Mouse (Mus musculus) urinary bladder, adult 2 months (tissue): ENCODE data around the gene Mmp13. TPM values are rescaled to one million over a fixed set of nuclear protein-coding genes. Genes with fewer than 3 reads are reported as not detected.
"Not testable (repeated sequence)": the region's sequence is repeated elsewhere in the genome, so short reads cannot be mapped to it uniquely, and the experiment has no call there.

Source experiments
- DNase-seq: peaks from one replicate; pipeline ENCODE4 v3.0.0; 2022; ENCODE audit warnings: low spot score
- polyA plus RNA-seq: library from polyadenylated mRNA; depleted of rRNA; stranded (reverse); fragments of >200 nt; gene quantifications from 2 replicates; pipeline ENCODE4 v1.2.3, GENCODE M21; 2012; rRNA removed

The Mmp13 gene
- polyA plus RNA-seq, result 0.15 and 0.17 TPM in 2 replicates

DNA sequence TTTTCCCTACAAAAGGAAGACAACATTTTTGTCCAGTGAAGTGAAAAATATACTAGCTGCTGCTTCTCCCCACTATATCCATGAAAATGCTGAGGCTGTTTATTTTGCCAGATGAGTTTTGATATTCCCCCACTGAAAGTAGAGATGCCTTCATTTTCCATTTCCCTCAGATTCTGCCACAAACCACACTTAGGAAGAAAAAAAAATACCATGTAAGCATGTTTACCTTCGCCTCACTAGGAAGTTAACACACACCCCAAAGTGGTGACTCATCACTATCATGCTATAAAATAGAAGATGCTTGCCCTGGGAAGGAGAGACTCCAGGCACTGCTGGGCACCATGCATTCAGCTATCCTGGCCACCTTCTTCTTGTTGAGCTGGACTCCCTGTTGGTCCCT, at the start of gene Mmp13:
Gene Mmp13, plus strand, starts transcription at position 301 of the 400 bp plus-strand sequence.
- DNase-seq, result no peak

GRCm38 (mm10) chr9:7238619-7239018, 33.7 kb upstream of the Mmp13 start:
- DNase-seq, result no peak

GRCm38 (mm10) chr9:7239967-7240366, 32.3 kb upstream of the Mmp13 start:
- no peak for DNase-seq

- DNase-seq, result no peak
These were observed 19.3 kb upstream of the Mmp13 start for GRCm38 (mm10) chr9:7252797-7253654.

DNA sequence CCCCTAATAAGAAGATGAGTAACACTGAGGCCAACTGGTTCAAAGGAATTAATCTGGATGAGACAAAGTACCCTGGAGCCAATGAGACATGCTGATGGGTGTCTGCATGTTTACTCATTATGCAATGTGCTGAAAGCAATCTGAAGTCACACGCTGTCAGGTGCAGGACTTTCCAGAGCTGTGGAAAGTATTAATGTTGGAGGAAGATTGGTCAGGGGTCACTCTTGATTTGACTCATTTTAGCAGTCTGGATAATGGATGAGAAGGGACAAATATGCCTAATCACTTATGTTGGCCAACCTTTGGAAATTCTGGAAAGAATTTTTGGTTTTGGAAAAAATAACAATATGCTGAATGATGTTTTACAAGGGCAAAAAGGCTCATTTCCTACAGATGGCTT, 10.6 kb upstream of the Mmp13 start:
- DNase-seq, result no peak

GRCm38 (mm10) chr9:7270071-7270470, 2.2 kb upstream of the Mmp13 start:
- no peak for DNase-seq

DNA sequence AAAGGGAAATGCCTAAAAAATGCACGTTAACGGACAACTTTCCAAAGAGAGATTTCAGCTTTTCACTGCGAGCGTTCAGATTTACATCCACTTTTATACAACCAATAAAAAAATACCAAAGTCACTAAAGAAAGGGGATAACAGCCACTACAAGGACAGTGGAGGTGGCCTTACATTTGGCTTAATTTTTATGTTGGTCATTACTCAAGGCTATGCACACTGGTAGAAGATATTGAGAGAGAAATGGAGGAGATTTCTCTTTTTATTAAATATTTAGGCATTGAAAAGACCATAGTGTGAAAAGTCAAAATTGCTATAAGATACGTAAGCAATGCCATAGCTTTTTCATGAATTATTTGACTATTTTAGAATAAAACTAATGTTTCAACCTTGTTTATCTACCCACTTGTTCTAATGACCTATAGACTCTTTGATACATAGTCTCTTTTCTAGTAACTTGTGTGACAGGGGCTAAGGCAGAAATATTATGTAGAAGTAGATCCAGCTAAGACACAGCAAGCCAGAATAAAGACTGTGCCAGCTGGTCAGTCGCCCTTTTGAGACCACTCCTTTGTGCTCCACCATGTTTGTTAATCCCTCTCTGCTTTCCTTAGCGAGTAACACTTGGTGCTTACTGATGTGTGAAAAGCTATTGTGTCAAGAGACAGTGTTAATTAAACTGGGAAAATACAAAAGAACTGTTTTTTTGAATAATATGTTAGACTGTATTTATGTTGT, 10.4 kb downstream of the Mmp13 start:
- no peak for DNase-seq

GRCm38 (mm10) chr9:7283303-7283684, 11.0 kb downstream of the Mmp13 start:
- not testable (repeated sequence) for DNase-seq

GRCm38 (mm10) chr9:7289501-7289900, 17.2 kb downstream of the Mmp13 start:
- DNase-seq, result no peak

DNA sequence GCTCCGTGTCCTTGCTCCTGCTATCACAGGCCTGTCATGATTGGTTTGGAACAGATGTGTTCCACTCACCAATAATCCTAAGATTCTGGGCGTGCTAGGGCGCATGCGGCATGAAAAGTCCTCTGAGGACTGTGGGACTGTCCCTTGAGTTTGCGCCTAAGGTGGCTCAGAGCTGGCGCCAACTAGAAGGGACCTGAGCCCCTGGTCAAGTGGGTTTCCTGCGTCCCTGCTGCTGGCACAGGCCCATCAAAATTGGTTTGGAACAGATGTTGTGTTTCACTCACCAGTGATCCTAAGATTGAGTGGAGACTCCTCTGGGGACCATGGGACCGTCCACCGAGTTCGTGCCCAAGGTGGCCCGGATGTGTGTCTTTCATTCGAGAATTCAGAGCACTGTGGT, 17.6 kb downstream of the Mmp13 start:
- DNase-seq, result no peak

DNA sequence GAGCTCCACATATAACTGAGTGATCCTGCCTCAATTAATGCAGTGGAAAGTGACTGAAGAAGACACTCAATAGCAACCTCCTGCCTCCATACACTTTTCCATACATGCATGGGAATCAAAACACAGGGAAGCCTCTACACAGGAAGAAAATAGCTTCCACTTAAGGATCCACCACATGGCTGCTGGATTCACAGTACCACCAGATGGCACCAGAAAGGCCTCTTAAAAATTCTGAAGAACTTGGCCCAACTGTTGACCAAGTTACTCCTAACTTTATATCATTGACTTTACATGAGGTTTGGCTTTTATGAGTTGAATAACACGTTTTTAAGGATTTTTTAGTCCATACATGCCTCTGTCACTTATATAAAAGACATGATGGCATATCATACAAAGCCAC, 19.8 kb downstream of the Mmp13 start:
- no peak for DNase-seq

GRCm38 (mm10) chr9:7331847-7332246, 59.5 kb downstream of the Mmp13 start:
- no peak for DNase-seq

Other genes with a start within 250 kb of the Mmp13 start
- 3.1 and 3.2 TPM in 2 replicates for gene Dync2h1, start 88.1 kb upstream of the Mmp13 start, polyA plus RNA-seq
- 62.0 and 87.8 TPM in 2 replicates for gene Dcun1d5, start 88.0 kb upstream of the Mmp13 start, polyA plus RNA-seq
- gene Mmp12, start 71.9 kb downstream of the Mmp13 start, polyA plus RNA-seq, result 0.94 and 5.1 TPM in 2 replicates
- gene Mmp1b, start 115.5 kb downstream of the Mmp13 start, polyA plus RNA-seq, result not detected in 2 replicates
- gene Mmp3, start 173.3 kb downstream of the Mmp13 start, polyA plus RNA-seq, result 1.3 and 1.4 TPM in 2 replicates
- 0.25 and 0.74 TPM in 2 replicates for gene Mmp10, start 229.8 kb downstream of the Mmp13 start, polyA plus RNA-seq